Mouse (Mus musculus) 3134 (cell line): Measurements from ENCODE around the gene Plxdc2.

Experiments
- DNase-seq: peaks from one replicate; pipeline ENCODE4 v3.0.0-alpha.2; 2011; ENCODE audit warnings: low spot score; ENCODE audit not compliant: insufficient read length; ENCODE audit errors: extremely low read depth

The Plxdc2 gene

GRCm38 (mm10) chr2:16406508-16406907 is 50.4 kb downstream of the Plxdc2 start:
- DNase-seq: peak; percentile 18

GRCm38 (mm10) chr2:16414340-16414976 is 58.4 kb downstream of the Plxdc2 start:
- no peak for DNase-seq

GRCm38 (mm10) chr2:16439030-16439429 is 82.9 kb downstream of the Plxdc2 start:
- DNase-seq: no peak

- no peak for DNase-seq
Measured at GRCm38 (mm10) chr2:16442643-16443042, 86.5 kb downstream of the Plxdc2 start.

- no peak for DNase-seq
Measured at GRCm38 (mm10) chr2:16447936-16448335, 91.8 kb downstream of the Plxdc2 start.

- DNase-seq: no peak
Measured at GRCm38 (mm10) chr2:16450838-16451665, 94.9 kb downstream of the Plxdc2 start.

GRCm38 (mm10) chr2:16451666-16452009 is 95.5 kb downstream of the Plxdc2 start:
- DNase-seq: no peak

- DNase-seq: no peak
Measured at GRCm38 (mm10) chr2:16452080-16452479, 96.0 kb downstream of the Plxdc2 start.

- no peak for DNase-seq
Measured at GRCm38 (mm10) chr2:16456264-16456780, 100.2 kb downstream of the Plxdc2 start.

- DNase-seq: no peak
Measured at GRCm38 (mm10) chr2:16459490-16459889, 103.4 kb downstream of the Plxdc2 start.

GRCm38 (mm10) chr2:16470099-16470498 is 114.0 kb downstream of the Plxdc2 start:
- DNase-seq: no peak

- no peak for DNase-seq
Measured at GRCm38 (mm10) chr2:16483943-16484342, 127.8 kb downstream of the Plxdc2 start.

GRCm38 (mm10) chr2:16485970-16486369 is 129.9 kb downstream of the Plxdc2 start:
- DNase-seq: no peak

- no peak for DNase-seq
Measured at GRCm38 (mm10) chr2:16491242-16491641, 135.1 kb downstream of the Plxdc2 start.

GRCm38 (mm10) chr2:16502843-16503242 is 146.7 kb downstream of the Plxdc2 start:
- DNase-seq: no peak

GRCm38 (mm10) chr2:16507540-16508230 is 151.6 kb downstream of the Plxdc2 start:
- DNase-seq: no peak

GRCm38 (mm10) chr2:16518148-16518547 is 162.0 kb downstream of the Plxdc2 start:
- no peak for DNase-seq

- no peak for DNase-seq
Measured at GRCm38 (mm10) chr2:16523427-16523826, 167.3 kb downstream of the Plxdc2 start.

GRCm38 (mm10) chr2:16532244-16532643 is 176.1 kb downstream of the Plxdc2 start:
- no peak for DNase-seq

- no peak for DNase-seq
Measured at GRCm38 (mm10) chr2:16534566-16534965, 178.5 kb downstream of the Plxdc2 start.

GRCm38 (mm10) chr2:16541226-16541625 is 185.1 kb downstream of the Plxdc2 start:
- no peak for DNase-seq
